Mouse (Mus musculus): Measurements from ENCODE around the gene Zfp629. TPM values are rescaled to one million over a fixed set of nuclear protein-coding genes. Genes with fewer than 3 reads are reported as not detected.
"Not testable (repeated sequence)": the region's sequence is repeated elsewhere in the genome, so short reads cannot be mapped to it uniquely, and the experiment has no call there.

Gene Zfp629
- total and polyA plus RNA-seq, 2 experiments from 2014 or later = 12.3 to 36.2 TPM

- Histone ChIP-seq H3K4me1 (ENCODE audit: insufficient read depth, low read length) (no peaks in the 10 kb centered on the region), H3K27me3 (ENCODE audit: insufficient read depth, low read length) (no peaks in the 10 kb centered on the region), H3K9ac (replicated peaks; ENCODE audit: low read length) (no peak overlapping the region), H3K4me2 (ENCODE audit: low read depth, low read length) (peak overlapping the region; percentile 28; the same call in 1 of the 2 replicates), H3K9me3 (ENCODE audit: low read length) (no peaks in the 10 kb centered on the region), H3K4me3 (ENCODE audit: low read length) (no peak overlapping the region), H3K36me3 (ENCODE audit: insufficient read depth, low read length) (no peaks in the 10 kb centered on the region), H3K27ac (no peak overlapping the region)
- ATAC-seq (no peak), DNase-seq (ENCODE audit: low spot score) (no peak)
- no peak for TF ChIP-seq CTCF (IDR thresholded peaks at IDR 0.05; ENCODE audit: low read depth)
- 13% methylated on average over 18 of the region's 18 CpGs for WGBS
Observed at GRCm38 (mm10) chr7:127652050-127652449, 36.5 kb upstream of the Zfp629 start.

- H3K36me3 ChIP-seq (ENCODE audit: insufficient read depth, low read length) = no peaks in the 10 kb centered on the region
- H3K4me2 ChIP-seq (ENCODE audit: low read depth, low read length) = no peak overlapping the region
- no peak for TF ChIP-seq CTCF (IDR thresholded peaks at IDR 0.05; ENCODE audit: low read depth)
- 89% methylated on average over 2 of the region's 3 CpGs for WGBS
- H3K27ac ChIP-seq = no peak overlapping the region
- H3K9me3 ChIP-seq (ENCODE audit: low read length) = no peaks in the 10 kb centered on the region
- H3K4me1 ChIP-seq (ENCODE audit: insufficient read depth, low read length) = no peaks in the 10 kb centered on the region
- DNase-seq (ENCODE audit: low spot score) (no peak), ATAC-seq (no peak)
- H3K9ac ChIP-seq (replicated peaks; ENCODE audit: low read length) = no peak overlapping the region
- H3K27me3 ChIP-seq (ENCODE audit: insufficient read depth, low read length) = no peaks in the 10 kb centered on the region
- H3K4me3 ChIP-seq (ENCODE audit: low read length) = no peak overlapping the region
Observed at GRCm38 (mm10) chr7:127651624-127652023, 36.0 kb upstream of the Zfp629 start.

GRCm38 (mm10) chr7:127649206-127649605 is 33.6 kb upstream of the Zfp629 start:
- no peak overlapping the region for H3K4me2 ChIP-seq (ENCODE audit: low read depth, low read length)
- no peaks in the 10 kb centered on the region for H3K4me1 ChIP-seq (ENCODE audit: insufficient read depth, low read length)
- no peaks in the 10 kb centered on the region for H3K27me3 ChIP-seq (ENCODE audit: insufficient read depth, low read length)
- H3K27ac ChIP-seq = no peak overlapping the region
- no peaks in the 10 kb centered on the region for H3K36me3 ChIP-seq (ENCODE audit: insufficient read depth, low read length)
- WGBS = 86% methylated on average over 6 of the region's 6 CpGs
- no peak overlapping the region for H3K4me3 ChIP-seq (ENCODE audit: low read length)
- no peak overlapping the region for H3K9ac ChIP-seq (replicated peaks; ENCODE audit: low read length)
- no peaks in the 10 kb centered on the region for H3K9me3 ChIP-seq (ENCODE audit: low read length)
- no peak for ATAC-seq
- TF ChIP-seq CTCF (IDR thresholded peaks at IDR 0.05; ENCODE audit: low read depth) = no peak
- DNase-seq (ENCODE audit: low spot score) = no peak

GRCm38 (mm10) chr7:127648516-127649201 is 33.1 kb upstream of the Zfp629 start:
- H3K9me3 ChIP-seq (ENCODE audit: low read length) = no peaks in the 10 kb centered on the region
- no peak overlapping the region for H3K4me3 ChIP-seq (ENCODE audit: low read length)
- ATAC-seq (no peak), DNase-seq (ENCODE audit: low spot score) (no peak)
- no peak for TF ChIP-seq CTCF (IDR thresholded peaks at IDR 0.05; ENCODE audit: low read depth)
- no peaks in the 10 kb centered on the region for H3K27me3 ChIP-seq (ENCODE audit: insufficient read depth, low read length)
- H3K4me2 ChIP-seq (ENCODE audit: low read depth, low read length) = no peak overlapping the region
- no peak overlapping the region for H3K27ac ChIP-seq
- WGBS = 75% methylated on average over 4 of the region's 4 CpGs
- no peaks in the 10 kb centered on the region for H3K4me1 ChIP-seq (ENCODE audit: insufficient read depth, low read length)
- H3K9ac ChIP-seq (replicated peaks; ENCODE audit: low read length) = no peak overlapping the region
- H3K36me3 ChIP-seq (ENCODE audit: insufficient read depth, low read length) = no peaks in the 10 kb centered on the region

GRCm38 (mm10) chr7:127647576-127647975 is 32.0 kb upstream of the Zfp629 start:
- H3K9me3 ChIP-seq (ENCODE audit: low read length); H3K4me2 ChIP-seq (ENCODE audit: low read depth, low read length); DNase-seq (ENCODE audit: low spot score); H3K9ac ChIP-seq (replicated peaks; ENCODE audit: low read length); H3K27me3 ChIP-seq (ENCODE audit: insufficient read depth, low read length); H3K4me3 ChIP-seq (ENCODE audit: low read length); H3K27ac ChIP-seq; ATAC-seq; H3K36me3 ChIP-seq (ENCODE audit: insufficient read depth, low read length); H3K4me1 ChIP-seq (ENCODE audit: insufficient read depth, low read length): not testable (repeated sequence)
- 84% methylated on average over 7 of the region's 7 CpGs for WGBS

- no peak for DNase-seq (ENCODE audit: low spot score)
- 87% methylated on average over 4 of the region's 4 CpGs for WGBS
- TF ChIP-seq CTCF (IDR thresholded peaks at IDR 0.05; ENCODE audit: low read depth) = no peak
Observed at GRCm38 (mm10) chr7:127646363-127646762, 30.8 kb upstream of the Zfp629 start.

GRCm38 (mm10) chr7:127642254-127642653 is 26.7 kb upstream of the Zfp629 start:
- no peak for TF ChIP-seq CTCF (IDR thresholded peaks at IDR 0.05; ENCODE audit: low read depth)
- DNase-seq (ENCODE audit: low spot score) (no peak), ATAC-seq (no peak)
- Histone ChIP-seq H3K27me3 (ENCODE audit: insufficient read depth, low read length) (no peaks in the 10 kb centered on the region), H3K27ac (no peak overlapping the region), H3K4me3 (ENCODE audit: low read length) (no peak overlapping the region), H3K4me2 (ENCODE audit: low read depth, low read length) (no peak overlapping the region), H3K36me3 (ENCODE audit: insufficient read depth, low read length) (no peaks in the 10 kb centered on the region), H3K9ac (replicated peaks; ENCODE audit: low read length) (no peak overlapping the region), H3K4me1 (ENCODE audit: insufficient read depth, low read length) (no peaks in the 10 kb centered on the region), H3K9me3 (ENCODE audit: low read length) (no peaks in the 10 kb centered on the region)
- WGBS = 76% methylated on average over 4 of the region's 4 CpGs

More at GRCm38 (mm10) chr7:127646363-127646762, 30.8 kb upstream of the Zfp629 start:
- no peaks in the 10 kb centered on the region for H3K27me3 ChIP-seq (ENCODE audit: insufficient read depth, low read length)
- no peak overlapping the region for H3K9ac ChIP-seq (replicated peaks; ENCODE audit: low read length)
- no peaks in the 10 kb centered on the region for H3K4me1 ChIP-seq (ENCODE audit: insufficient read depth, low read length)
- H3K4me2 ChIP-seq (ENCODE audit: low read depth, low read length) = no peak overlapping the region
- no peak for ATAC-seq
- no peak overlapping the region for H3K27ac ChIP-seq
- no peak overlapping the region for H3K4me3 ChIP-seq (ENCODE audit: low read length)
- no peaks in the 10 kb centered on the region for H3K36me3 ChIP-seq (ENCODE audit: insufficient read depth, low read length)
- H3K9me3 ChIP-seq (ENCODE audit: low read length) = no peaks in the 10 kb centered on the region
